Mouse (Mus musculus) kidney, postnatal 0 days (tissue): ENCODE measurements around the gene Capn2. TPM values are rescaled to one million over a fixed set of nuclear protein-coding genes. Genes with fewer than 3 reads are reported as not detected.

ENCODE experiments used
- ATAC-seq: fragments of 200-750 bp; cut with Nextera tagmentation; replicated peaks from 2 replicates; pipeline ENCODE4 v1.8.0; 2017; ENCODE audit warnings: low read depth, moderate number of reproducible peaks, moderate TSS enrichment, moderate library complexity; ENCODE audit not compliant: low FRiP score
- DNase-seq: peaks from one replicate; pipeline ENCODE4 v3.0.0-alpha.2; 2016; ENCODE audit warnings: low spot score
- H3K27ac ChIP-seq: fragments of 300-500 bp; sonication (generic); 2 replicates; pipeline ENCODE4 v1.5.1; 2014; ENCODE audit warnings: mild to moderate bottlenecking
- H3K27me3 ChIP-seq: fragments of 300-500 bp; sonication (generic); 2 replicates; pipeline ENCODE4 v1.6.1; 2014; ENCODE audit warnings: low read length, mixed read lengths; ENCODE audit not compliant: insufficient read depth
- H3K36me3 ChIP-seq: fragments of 300-500 bp; sonication (generic); 2 replicates; pipeline ENCODE4 v1.6.1; 2014; ENCODE audit warnings: low read length, mixed read lengths; ENCODE audit not compliant: insufficient read depth
- H3K4me1 ChIP-seq: fragments of 300-500 bp; sonication (generic); replicated peaks from 2 replicates; pipeline ENCODE4 v1.6.1; 2014; ENCODE audit warnings: antibody characterized with exemption, low read length, mixed read lengths; ENCODE audit not compliant: insufficient read depth
- H3K4me2 ChIP-seq: fragments of 300-500 bp; sonication (generic); 2 replicates; pipeline ENCODE4 v1.6.1; 2014; ENCODE audit warnings: mild to moderate bottlenecking, low read length, moderate library complexity, mixed read lengths
- H3K4me3 ChIP-seq: fragments of 300-500 bp; sonication (generic); replicated peaks from 2 replicates; pipeline ENCODE4 v1.5.1; 2014; ENCODE audit warnings: low read depth, low read length
- H3K9ac ChIP-seq: fragments of 300-500 bp; sonication (generic); 2 replicates; pipeline ENCODE4 v1.6.1; 2014; ENCODE audit warnings: low read depth, low read length
- H3K9me3 ChIP-seq: fragments of 300-500 bp; sonication (generic); replicated peaks from 2 replicates; pipeline ENCODE4 v1.6.1; 2016; ENCODE audit warnings: low read length, inconsistent platforms, mixed read lengths
- CTCF ChIP-seq: IDR thresholded peaks from 2 replicates; pipeline ENCODE4 v1.5.1; 2016; ENCODE audit warnings: antibody characterized with exemption, low read depth, mild to moderate bottlenecking, moderate library complexity
- WGBS: fragments of 180-500 bp; shearing (Covaris S2); extraction: QIAGEN DNeasy Blood & Tissue Kit; methylation state at CpG from one replicate; pipeline ENCODE4 v1.1.7; 2014; 5-methylcytosine and 5-hydroxymethylcytosine counted together
- polyA plus RNA-seq: library from polyadenylated mRNA; unstranded; fragments of >200 nt; fragmentation: Nextera tagmentation; extraction: Ambion mirVana; gene quantifications from 2 replicates; pipeline ENCODE4 v1.2.1, GENCODE M21; 2015

Gene Capn2
- polyA plus RNA-seq, 1 experiment from 2014 or later: 95.1 TPM

DNA sequence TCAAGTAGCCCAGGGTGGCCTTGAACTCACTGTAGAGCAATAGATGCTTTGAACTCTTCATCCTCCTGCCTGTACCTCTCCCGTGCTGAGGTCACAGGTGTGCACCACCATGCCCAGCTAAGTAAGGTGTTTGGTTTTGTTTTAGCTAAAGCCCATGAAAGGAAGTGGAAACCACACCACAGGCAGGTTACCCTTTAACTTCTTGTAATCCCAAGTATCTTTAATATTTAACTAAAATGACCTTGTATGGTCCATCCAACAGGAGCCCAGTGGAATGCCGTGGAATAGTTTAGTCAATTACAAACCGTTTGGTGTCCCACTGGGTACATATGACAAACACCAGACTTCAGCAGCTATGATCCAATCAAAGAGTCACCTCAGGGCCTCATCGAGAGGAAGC, 38.5 kb downstream of the Capn2 start:
- ATAC-seq: peak; percentile 59
- H3K27me3 ChIP-seq: no peaks in the 10 kb centered on the region
- 53% methylated on average over 4 of the region's 4 CpGs for WGBS
- H3K9me3 ChIP-seq: no peaks in the 10 kb centered on the region
- no peak overlapping the region for H3K9ac ChIP-seq
- DNase-seq: peak; percentile 56
- TF ChIP-seq CTCF: no peak
- H3K4me1 ChIP-seq: peaks cover 10% of the 10 kb centered on the region
- H3K36me3 ChIP-seq: peaks cover 40% of the 10 kb centered on the region
- peak overlapping the region; percentile 82 for H3K27ac ChIP-seq
- H3K4me2 ChIP-seq: no peak overlapping the region
- no peak overlapping the region for H3K4me3 ChIP-seq

DNA sequence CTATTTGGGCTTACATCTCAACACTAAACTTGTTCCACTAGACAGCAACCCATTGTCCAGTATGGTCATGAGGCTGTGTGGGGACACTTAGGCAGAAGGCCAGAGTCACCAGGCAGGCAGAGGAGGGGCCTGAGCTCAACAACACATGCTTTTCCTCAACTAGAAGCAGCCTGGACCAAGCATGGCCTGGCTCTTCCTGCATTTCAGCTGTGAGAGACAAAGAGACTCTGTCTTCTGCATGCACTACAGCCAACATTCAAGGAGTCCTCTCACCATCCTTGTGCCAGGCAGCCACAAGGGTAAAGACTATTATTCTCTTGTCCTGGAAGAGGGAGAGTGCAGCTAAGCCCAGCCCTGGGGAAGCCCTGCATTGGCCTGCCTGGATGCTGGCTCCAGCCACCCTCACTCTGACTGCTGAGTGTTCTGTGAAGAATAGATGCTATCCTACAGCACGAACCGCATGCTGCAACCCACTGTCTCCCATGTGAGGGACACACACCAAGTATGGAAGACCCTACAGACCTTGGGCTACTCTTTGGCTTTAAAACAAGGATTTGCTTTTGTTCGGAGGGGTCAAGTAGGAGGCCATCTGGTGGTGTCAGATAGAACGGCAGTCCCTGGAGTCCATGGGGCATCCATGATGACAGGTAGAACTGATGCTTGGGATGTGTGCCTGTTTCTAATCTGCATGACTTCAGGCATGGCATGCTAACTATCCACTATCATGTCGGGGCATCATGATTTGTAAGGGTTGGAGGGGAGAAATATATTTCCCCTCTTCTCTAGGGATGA, 42.2 kb downstream of the Capn2 start:
- peaks cover 1% of the 10 kb centered on the region for H3K4me1 ChIP-seq
- DNase-seq: no peak
- H3K9me3 ChIP-seq: no peaks in the 10 kb centered on the region
- peak; percentile 55 for TF ChIP-seq CTCF
- no peak overlapping the region for H3K27ac ChIP-seq
- no peaks in the 10 kb centered on the region for H3K27me3 ChIP-seq
- ATAC-seq: no peak
- no peak overlapping the region for H3K4me2 ChIP-seq
- H3K4me3 ChIP-seq: no peak overlapping the region
- 85% methylated on average over 5 of the region's 5 CpGs for WGBS
- peaks cover 71% of the 10 kb centered on the region for H3K36me3 ChIP-seq
- no peak overlapping the region for H3K9ac ChIP-seq

GRCm38 (mm10) chr1:182465978-182466377, 51.4 kb downstream of the Capn2 start:
- Histone ChIP-seq H3K36me3 (peaks cover 40% of the 10 kb centered on the region; the same call in 1 of the 2 replicates), H3K4me2 (no peak overlapping the region), H3K27ac (peak overlapping the region; percentile 79), H3K4me1 (peaks cover 34% of the 10 kb centered on the region), H3K9me3 (no peaks in the 10 kb centered on the region), H3K4me3 (no peak overlapping the region), H3K9ac (no peak overlapping the region), H3K27me3 (no peaks in the 10 kb centered on the region)
- ATAC-seq: peak; percentile 12; the same call in 1 of the 2 replicates
- peak; percentile 35; the same call in 1 of the 2 replicates for TF ChIP-seq CTCF
- no peak for DNase-seq
- 65% methylated on average over 4 of the region's 4 CpGs for WGBS

DNA sequence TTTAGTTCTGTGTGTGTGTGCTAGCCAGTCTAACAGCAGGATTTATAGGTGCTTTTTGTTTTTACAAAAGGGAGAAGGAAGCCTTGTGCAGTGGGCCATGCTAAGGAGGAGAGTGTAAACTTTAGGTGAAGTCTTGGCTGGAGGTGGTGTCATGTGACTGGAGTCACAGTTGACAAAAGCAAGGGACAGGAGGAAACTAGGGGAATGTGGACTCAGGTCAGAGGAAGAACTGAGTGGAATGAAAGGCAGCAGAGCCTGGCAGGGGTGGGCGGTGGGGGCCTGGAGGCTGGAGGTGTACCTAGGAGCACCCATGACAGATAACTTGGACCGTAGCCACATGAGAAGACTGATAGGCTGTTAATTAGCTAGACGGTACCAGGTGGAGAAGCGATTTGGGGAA, 52.1 kb downstream of the Capn2 start:
- ATAC-seq: peak; percentile 88
- Histone ChIP-seq H3K9ac (no peak overlapping the region), H3K4me1 (peaks cover 40% of the 10 kb centered on the region), H3K27me3 (no peaks in the 10 kb centered on the region), H3K4me3 (no peak overlapping the region), H3K4me2 (no peak overlapping the region), H3K36me3 (peaks cover 35% of the 10 kb centered on the region; the same call in 1 of the 2 replicates), H3K9me3 (no peaks in the 10 kb centered on the region), H3K27ac (peak overlapping the region; percentile 79)
- DNase-seq: peak; percentile 93
- whole genome bisulfite sequencing: 25% methylated on average over 4 of the region's 4 CpGs
- TF ChIP-seq CTCF: no peak

- Histone ChIP-seq H3K4me3 (no peak overlapping the region), H3K27me3 (no peaks in the 10 kb centered on the region), H3K36me3 (peaks cover 15% of the 10 kb centered on the region), H3K4me2 (no peak overlapping the region), H3K9ac (no peak overlapping the region), H3K9me3 (no peaks in the 10 kb centered on the region), H3K27ac (peak overlapping the region; percentile 88), H3K4me1 (peaks cover 58% of the 10 kb centered on the region)
- ATAC-seq (no peak), DNase-seq (no peak)
- 59% methylated on average over 10 of the region's 10 CpGs for WGBS
- no peak for TF ChIP-seq CTCF
Measured at GRCm38 (mm10) chr1:182461813-182462212, 55.6 kb downstream of the Capn2 start.

DNA sequence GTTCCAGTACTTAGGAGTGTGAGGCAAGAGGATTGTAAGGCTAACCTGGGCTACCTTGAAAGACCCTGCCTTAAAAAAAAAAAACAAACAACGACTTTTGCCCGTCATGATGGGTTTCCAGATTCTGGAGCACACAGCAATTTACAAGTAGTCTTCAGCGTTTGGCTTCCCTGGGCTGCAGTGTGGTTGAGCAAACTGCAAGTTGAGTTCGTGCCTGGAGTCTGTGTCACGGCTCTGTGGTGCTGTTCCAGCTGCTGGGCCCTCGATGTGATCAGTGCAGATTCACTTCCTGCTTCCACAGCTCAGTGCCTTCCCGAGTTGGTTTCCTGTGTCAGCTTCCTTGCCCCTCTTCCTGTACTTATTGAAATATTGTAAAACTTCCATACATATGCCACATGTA, 56.1 kb downstream of the Capn2 start:
- ATAC-seq: no peak
- H3K9me3 ChIP-seq: no peaks in the 10 kb centered on the region
- H3K27me3 ChIP-seq: no peaks in the 10 kb centered on the region
- peaks cover 13% of the 10 kb centered on the region; the same call in 1 of the 2 replicates for H3K36me3 ChIP-seq
- no peak for TF ChIP-seq CTCF
- 7% methylated on average over 7 of the region's 7 CpGs for WGBS
- H3K4me2 ChIP-seq: no peak overlapping the region; the same call in 1 of the 2 replicates
- no peak overlapping the region for H3K4me3 ChIP-seq
- DNase-seq: peak; percentile 78
- peaks cover 58% of the 10 kb centered on the region for H3K4me1 ChIP-seq
- no peak overlapping the region for H3K9ac ChIP-seq
- H3K27ac ChIP-seq: peak overlapping the region; percentile 88
